Mouse (Mus musculus): Measurements from ENCODE around the gene Gsx1.

The Gsx1 gene

GRCm38 (mm10) chr5:147204905-147205304, 16.4 kb downstream of the Gsx1 start:
- no peak for DNase-seq (ENCODE audit: low spot score in 2 of 2)

GRCm38 (mm10) chr5:147207852-147208251, 19.4 kb downstream of the Gsx1 start:
- DNase-seq (ENCODE audit: low spot score in 2 of 2): no peak

DNA sequence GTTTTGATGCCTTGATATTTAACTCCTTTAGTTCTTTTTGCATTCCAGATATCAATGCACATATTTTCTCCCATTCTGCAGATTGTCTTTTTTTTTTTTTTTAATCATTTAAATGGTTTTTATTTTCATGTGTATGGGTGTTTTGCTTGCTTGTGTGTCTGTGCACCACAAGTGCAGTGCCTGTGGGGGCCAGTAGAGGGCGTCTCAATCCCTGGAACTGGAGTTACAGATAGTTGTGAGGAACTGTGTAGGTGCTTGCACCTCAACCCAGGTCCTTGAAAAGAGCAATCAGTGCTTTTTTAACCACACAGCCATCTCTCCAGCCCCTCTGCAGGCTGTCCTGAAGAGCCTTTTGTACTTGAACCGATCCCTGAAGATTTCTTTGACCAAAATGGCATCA, 20.0 kb downstream of the Gsx1 start:
- DNase-seq (ENCODE audit: low spot score in 2 of 2): no peak

- peak; percentile 28 to 45 for DNase-seq (ENCODE audit: low spot score in 2 of 2)
Observed at GRCm38 (mm10) chr5:147227354-147228112, 39.0 kb downstream of the Gsx1 start.

DNA sequence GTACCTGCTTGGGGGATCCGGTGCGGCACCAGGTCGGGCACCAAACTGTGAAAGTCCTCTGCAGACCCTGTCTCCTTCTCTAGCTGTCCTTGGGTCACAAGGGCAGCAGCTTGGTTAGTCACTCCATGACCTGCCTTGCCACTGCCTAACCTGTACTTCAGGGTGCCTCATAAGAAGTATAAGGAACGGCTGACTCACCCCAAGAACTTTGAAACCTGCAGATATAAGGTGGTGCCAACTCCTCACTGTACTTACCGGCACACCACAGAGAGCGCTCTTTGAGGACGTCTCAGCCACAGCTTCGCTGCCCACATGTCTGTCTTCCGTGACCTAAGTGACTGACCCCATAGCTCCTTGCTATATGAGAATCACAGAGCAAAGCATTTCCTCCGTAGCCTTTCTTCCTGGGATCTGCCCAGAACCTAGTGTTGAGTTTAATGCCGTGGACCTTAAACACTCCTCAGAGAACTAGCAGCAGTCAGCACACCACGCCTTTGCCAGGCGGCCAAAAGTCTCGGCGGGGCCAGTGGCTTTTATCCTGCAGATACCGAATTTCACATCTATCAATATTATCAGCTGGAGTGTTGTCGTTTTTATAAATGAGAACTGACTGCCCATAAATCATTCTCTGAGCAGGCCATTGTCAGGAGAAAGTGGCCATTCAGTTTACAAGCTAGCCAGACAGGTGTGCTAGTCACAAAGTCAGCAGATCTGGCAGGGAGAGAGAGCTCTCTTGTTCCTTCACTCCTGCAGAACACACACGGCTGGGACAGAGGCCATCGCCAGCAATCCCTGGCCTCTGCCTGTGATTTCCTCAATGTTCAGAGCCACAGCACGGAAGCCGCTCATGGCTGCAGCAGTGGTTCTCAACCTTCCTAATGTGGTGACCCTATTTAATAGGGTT, 47.2 kb downstream of the Gsx1 start:
- DNase-seq (ENCODE audit: low spot score in 2 of 2): no peak
